Mouse (Mus musculus): Measurements from ENCODE around the gene Znrf4.

The Znrf4 gene

GRCm38 (mm10) chr17:56487441-56487888 lies 24.8 kb downstream of the Znrf4 start:
- peak; percentile 58 for DNase-seq

DNA sequence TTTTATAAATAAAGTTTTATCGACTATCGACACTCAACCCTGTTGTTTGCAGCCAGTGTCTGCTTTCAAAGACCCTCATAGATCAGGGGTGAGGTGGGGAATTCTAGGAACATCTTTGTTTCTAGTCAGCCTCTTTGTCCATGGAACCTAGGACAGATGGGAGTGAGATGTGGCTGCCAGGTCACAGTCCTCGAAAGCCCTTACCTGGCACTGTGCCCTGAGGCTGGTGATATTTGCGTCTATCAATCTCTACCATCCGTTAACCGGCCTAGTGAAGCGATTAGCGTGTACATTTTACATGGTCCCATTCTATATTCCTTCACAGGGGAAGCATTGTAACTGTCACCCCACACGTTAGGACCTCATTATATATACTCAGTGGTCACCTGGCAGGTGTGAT lies 26.3 kb downstream of the Znrf4 start:
- no peak for DNase-seq

DNA sequence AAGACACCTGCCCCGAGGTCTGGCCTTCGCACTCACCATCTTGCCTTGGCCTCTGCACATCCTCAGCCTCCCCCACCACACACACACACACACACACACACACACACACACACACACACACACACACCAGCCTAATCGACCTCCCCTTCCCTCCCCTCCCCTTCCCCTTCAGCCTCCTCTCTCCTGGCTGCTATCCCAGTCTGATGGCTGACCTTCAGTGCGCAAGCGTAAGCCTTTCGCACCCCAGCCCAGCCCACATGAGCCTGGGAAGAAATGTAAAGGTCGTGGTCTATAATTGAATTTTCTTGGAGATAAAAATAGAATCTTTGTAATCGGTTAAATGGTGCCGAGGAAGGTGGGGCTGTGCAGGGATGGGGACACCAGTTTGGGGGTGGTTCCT lies 27.1 kb downstream of the Znrf4 start:
- DNase-seq: no peak

DNA sequence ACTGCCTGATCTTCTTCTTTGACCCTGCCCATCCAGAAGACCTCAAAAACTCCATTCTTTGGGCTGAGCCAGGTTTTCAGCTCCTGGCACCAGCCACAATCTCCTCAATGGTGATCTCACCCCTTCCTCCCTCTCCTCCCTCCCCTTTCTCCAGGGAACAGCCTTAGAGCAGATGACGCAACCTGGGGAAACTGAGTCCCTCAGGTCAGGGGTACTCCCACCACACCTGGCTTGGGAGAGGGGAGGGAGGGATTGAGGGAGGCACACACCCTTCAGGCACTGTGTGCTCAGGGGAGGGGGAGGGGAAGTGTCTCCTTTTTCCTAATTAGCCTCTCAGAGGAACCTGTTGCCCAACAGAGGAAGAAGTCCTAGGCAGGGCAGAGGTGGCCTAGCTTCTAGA lies 29.6 kb downstream of the Znrf4 start:
- no peak for DNase-seq

GRCm38 (mm10) chr17:56479358-56479757 lies 32.9 kb downstream of the Znrf4 start:
- peak; percentile 82 for DNase-seq

GRCm38 (mm10) chr17:56478191-56478611 lies 34.0 kb downstream of the Znrf4 start:
- no peak for DNase-seq

- DNase-seq: no peak
Observed at GRCm38 (mm10) chr17:56477191-56477818, 34.9 kb downstream of the Znrf4 start.

- DNase-seq: peak; percentile 93
Observed at GRCm38 (mm10) chr17:56476402-56476752, 35.9 kb downstream of the Znrf4 start, which contains the start of gene Ptprs. Ptprs (minus strand) TSS chr17:56476483.

GRCm38 (mm10) chr17:56475584-56476401 lies 36.4 kb downstream of the Znrf4 start:
- no peak for DNase-seq

DNA sequence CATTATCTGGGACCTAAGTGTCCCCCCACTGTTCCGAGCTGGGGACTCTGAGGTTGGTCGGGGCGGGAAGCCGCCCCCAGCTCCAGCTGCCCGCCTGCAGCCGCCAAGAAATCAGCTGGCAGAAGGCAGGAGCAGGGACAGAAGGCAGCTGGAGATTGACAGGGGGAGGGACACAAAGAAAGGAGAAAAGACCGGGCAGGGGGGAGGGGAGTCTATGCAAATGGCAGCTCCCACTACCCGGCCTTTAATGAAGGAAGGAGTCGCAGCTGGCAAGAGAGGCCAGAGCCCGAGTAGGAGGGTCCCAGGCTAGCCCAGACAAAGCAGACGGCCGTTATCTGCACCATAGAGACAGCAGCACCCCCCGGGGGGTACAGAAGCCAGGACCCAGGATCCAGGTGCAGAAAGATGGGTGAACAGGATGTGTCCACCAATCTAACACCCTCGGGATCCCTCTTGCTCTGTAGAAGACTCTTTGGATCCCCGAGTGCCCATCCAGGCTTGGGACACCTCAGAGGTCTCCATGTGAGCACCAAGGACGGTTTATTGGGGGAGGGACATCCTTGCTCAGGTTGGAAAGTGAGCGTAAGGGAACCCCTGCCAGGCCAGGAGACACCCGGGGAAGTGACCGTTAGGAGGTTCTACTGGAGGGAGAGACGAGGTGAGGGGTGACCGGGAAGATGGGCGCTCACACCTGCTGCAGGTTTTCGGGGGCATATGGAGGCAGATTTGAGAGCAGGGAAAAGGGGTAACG lies 37.2 kb downstream of the Znrf4 start:
- no peak for DNase-seq

DNA sequence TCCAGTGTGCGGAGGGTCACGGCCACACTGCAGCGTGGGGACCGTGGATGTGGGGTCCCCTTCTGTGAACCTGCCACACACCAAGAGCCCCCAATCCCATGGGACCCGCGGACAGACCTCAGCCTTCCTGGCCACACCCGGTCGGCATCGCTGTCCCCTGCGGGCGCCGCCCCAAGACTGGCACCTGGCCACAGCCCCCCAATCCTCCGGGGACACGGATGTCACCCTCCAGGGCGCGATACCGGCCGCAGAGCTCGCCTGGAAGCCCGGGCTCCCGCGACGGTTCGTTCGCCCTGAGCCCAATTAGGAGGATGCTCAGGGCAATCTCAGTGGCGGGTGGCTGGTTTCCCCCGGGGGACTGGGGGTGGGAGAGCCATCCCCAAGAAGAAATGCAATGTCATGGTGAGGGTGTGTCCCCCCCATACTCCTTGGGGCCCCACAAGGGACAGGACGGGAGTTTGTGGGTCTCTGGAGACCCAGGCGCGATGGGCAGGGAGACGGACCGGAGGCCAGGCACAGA lies 37.9 kb downstream of the Znrf4 start:
- no peak for DNase-seq

GRCm38 (mm10) chr17:56473611-56473905 lies 38.7 kb downstream of the Znrf4 start:
- no peak for DNase-seq

- DNase-seq: peak; percentile 59
Observed at GRCm38 (mm10) chr17:56472733-56473610, 39.3 kb downstream of the Znrf4 start.

DNA sequence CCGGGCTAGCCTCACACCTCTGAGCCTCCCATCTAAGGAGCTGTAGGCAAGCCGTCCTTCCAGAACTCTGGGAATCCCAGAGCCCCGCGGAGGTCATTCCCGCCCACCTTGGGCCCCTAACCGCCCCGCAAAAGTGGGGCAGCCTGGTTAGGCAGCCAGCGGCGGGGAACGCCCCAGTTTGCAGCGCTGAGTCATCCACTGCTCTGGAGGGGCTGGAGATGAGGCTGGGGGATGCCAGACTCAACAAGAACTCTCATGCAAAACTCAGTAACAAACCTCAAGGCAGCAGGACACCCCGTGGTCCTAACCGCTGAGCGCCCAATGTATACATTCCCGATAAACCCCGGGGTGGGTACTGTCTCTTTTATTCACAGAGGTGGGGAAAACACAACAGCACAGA lies 40.1 kb downstream of the Znrf4 start:
- no peak for DNase-seq

DNA sequence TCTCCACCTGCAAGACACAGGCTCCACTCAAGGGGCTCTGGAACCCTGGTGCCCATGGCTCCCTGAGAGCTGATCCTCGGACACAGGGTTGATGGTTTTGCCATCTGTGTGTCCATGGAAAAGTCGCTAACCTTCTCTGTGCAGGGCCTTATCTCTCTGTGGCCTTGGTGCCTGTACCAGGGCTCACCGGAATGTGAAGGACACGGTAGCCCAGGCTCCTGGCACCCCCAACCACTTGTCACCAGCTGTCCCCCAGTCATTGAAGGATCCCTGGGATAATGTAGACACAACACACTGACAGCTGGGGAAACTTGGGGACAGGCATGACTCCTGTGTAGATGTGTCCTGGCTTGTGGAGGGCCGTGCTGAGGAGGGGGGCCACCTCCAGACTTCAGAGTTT lies 41.1 kb downstream of the Znrf4 start:
- DNase-seq: no peak

GRCm38 (mm10) chr17:56470571-56470970 lies 41.7 kb downstream of the Znrf4 start:
- DNase-seq: no peak

DNA sequence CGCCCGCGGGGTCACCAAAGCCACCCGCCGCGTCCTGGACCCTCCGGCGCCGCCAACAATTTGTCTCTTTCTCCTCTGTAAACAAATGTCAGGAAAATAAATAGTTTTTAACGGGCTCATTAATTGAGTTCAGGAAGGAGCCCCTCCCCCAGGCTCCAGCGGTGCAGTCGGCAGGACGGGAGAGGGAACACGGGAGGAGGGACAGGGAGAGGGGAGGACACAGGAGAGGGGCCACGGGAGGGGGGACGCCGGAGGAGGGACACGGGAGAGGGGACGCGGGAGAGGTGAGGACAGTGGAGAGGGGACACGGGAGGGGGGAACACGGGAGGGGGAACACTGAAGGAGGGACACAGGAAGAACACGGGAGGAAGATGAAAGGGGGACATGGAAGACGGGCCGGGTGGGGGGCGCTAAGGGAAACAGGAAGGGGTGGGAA lies 42.2 kb downstream of the Znrf4 start:
- DNase-seq: peak; percentile 66

DNA sequence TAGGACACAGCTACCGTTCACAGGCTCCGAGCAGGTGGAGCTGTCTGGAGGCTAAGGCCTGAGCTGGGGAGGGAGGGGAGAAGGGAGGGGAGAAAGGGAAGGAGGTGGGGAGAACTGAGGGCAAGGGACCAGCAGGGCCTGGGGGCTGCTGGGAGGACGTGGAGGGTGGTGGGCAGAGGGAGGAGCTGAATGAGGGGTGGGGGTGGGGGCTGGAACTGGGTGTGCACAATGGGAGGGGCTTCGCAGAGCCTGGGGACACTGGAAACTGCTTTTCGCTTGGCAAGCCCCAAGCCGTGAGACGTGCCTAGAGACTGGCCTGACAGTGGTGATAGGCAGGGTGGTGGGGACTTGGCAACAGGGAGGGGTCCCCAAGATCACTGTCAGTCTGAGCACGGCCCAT lies 43.0 kb downstream of the Znrf4 start:
- no peak for DNase-seq

- DNase-seq: no peak
Observed at GRCm38 (mm10) chr17:56468870-56469269, 43.4 kb downstream of the Znrf4 start.

DNA sequence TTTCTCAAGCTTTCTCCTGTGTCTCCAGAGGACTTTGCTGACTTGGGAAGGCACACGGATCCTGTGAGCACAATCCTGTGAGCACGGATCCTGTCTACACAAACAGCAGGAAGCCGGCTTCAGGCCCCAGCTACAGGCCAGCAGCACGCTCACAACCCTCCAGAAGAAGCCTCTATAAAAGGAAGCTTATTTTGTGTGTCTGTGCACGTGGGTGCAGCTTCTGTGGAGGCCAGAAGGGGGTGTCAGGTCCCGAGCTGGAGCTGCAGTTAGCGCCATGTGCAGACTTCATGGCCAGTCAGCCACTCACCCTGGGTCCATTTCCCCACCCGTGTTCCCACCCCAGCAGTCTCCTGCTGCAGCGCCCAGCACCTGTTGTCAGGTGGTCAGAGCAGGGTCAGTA lies 43.9 kb downstream of the Znrf4 start:
- DNase-seq: no peak

- DNase-seq: peak; percentile 79
Observed at GRCm38 (mm10) chr17:56467456-56467884, 44.8 kb downstream of the Znrf4 start.

- no peak for DNase-seq
Observed at GRCm38 (mm10) chr17:56466747-56467146, 45.5 kb downstream of the Znrf4 start.
